Mouse (Mus musculus) CH12.LX (cell line): Measurements from ENCODE around the gene Csmd2. TPM values are rescaled to one million over a fixed set of nuclear protein-coding genes. Genes with fewer than 3 reads are reported as not detected.

Experiments used
- DNase-seq: peaks from one replicate; pipeline ENCODE4 v3.0.0-alpha.2; 2013; ENCODE audit errors: extremely low read depth
- H3K27ac ChIP-seq: 2 replicates; pipeline ENCODE4 v1.5.1; 2012; ENCODE audit warnings: low read depth, mild to moderate bottlenecking, control low read depth, moderate library complexity; ENCODE audit not compliant: insufficient read depth
- H3K27me3 ChIP-seq: replicated peaks from 2 replicates; pipeline ENCODE3; 2012; ENCODE audit warnings: inconsistent platforms
- H3K36me3 ChIP-seq, 2 experiments: replicated peaks in 1 of 2; 2 replicates each; pipeline versions ENCODE3 to v1.6.1; 2012; ENCODE audit warnings: inconsistent platforms in 1 of 2, low read length in 1 of 2, mild to moderate bottlenecking in 1 of 2, mixed read lengths in 1 of 2, moderate library complexity in 1 of 2; ENCODE audit not compliant: control insufficient read depth in 1 of 2, insufficient read depth in 1 of 2
- H3K4me1 ChIP-seq, 2 experiments: 2 replicates each; pipeline ENCODE4 v1.6.1; 2012; ENCODE audit warnings: inconsistent platforms in 1 of 2, moderate library complexity in 1 of 2; ENCODE audit not compliant: insufficient read depth in 2 of 2, control insufficient read depth in 1 of 2
- H3K4me2 ChIP-seq: 2 replicates; pipeline ENCODE4 v1.6.1; 2012; ENCODE audit warnings: low read depth, mild to moderate bottlenecking, control low read depth; ENCODE audit not compliant: poor library complexity, insufficient read depth, severe bottlenecking
- H3K4me3 ChIP-seq, 3 experiments: fragments of 150-350 bp in 1 of 3; sonication (generic) in 1 of 3; replicated peaks in 1 of 3; 2 replicates each; pipeline versions ENCODE3 to v1.5.1; 2011 to 2012; ENCODE audit warnings: low read depth in 2 of 3, low read length in 2 of 3, mild to moderate bottlenecking in 2 of 3, moderate library complexity in 2 of 3, control low read depth in 1 of 3, improper control_type of control experiment in 1 of 3, inconsistent platforms in 1 of 3, mixed read lengths in 1 of 3; ENCODE audit not compliant: poor library complexity in 1 of 3
- H3K79me2 ChIP-seq: replicated peaks from 2 replicates; pipeline ENCODE4 v1.6.1; 2012; ENCODE audit warnings: mild to moderate bottlenecking, moderate library complexity; ENCODE audit not compliant: control insufficient read depth, poor library complexity, insufficient read depth, severe bottlenecking; ENCODE audit errors: extremely low read depth
- H3K9ac ChIP-seq: 2 replicates; pipeline ENCODE4 v1.6.1; 2012; ENCODE audit warnings: low read depth, mild to moderate bottlenecking, control low read depth, moderate library complexity; ENCODE audit not compliant: insufficient read depth
- H3K9me3 ChIP-seq: replicated peaks from 2 replicates; pipeline ENCODE3; 2012; ENCODE audit warnings: low read length, inconsistent platforms, mixed read lengths
- BHLHE40 ChIP-seq: IDR thresholded peaks from 2 replicates; pipeline ENCODE4 v1.6.1; 2011; ENCODE audit warnings: mild to moderate bottlenecking, low read depth, low read length, improper control_type of control experiment
- CHD2 ChIP-seq: IDR thresholded peaks from 2 replicates; pipeline ENCODE4 v1.6.1; 2011; ENCODE audit warnings: low read length, improper control_type of control experiment
- GABPA ChIP-seq: IDR thresholded peaks from 2 replicates; pipeline ENCODE4 v1.6.1; 2012; ENCODE audit warnings: low read depth, low read length, improper control_type of control experiment, inconsistent platforms; ENCODE audit not compliant: insufficient replicate concordance
- HCFC1 ChIP-seq: IDR thresholded peaks from 2 replicates; pipeline ENCODE4 v1.6.1; 2012; ENCODE audit warnings: low read depth, mild to moderate bottlenecking, inconsistent platforms, low read length, improper control_type of control experiment
- KAT2A ChIP-seq: IDR thresholded peaks from 2 replicates; pipeline ENCODE4 v1.6.1; 2012; ENCODE audit warnings: low read length, improper control_type of control experiment, inconsistent platforms; ENCODE audit not compliant: insufficient replicate concordance
- MAX ChIP-seq: IDR thresholded peaks from 2 replicates; pipeline ENCODE4 v1.6.1; 2011; ENCODE audit warnings: low read length, improper control_type of control experiment
- MAZ ChIP-seq: IDR thresholded peaks from 2 replicates; pipeline ENCODE4 v1.6.1; 2012; ENCODE audit warnings: low read depth, mild to moderate bottlenecking, inconsistent platforms, low read length, improper control_type of control experiment, moderate library complexity
- MEF2A ChIP-seq: IDR thresholded peaks from 2 replicates; pipeline ENCODE4 v1.6.1; 2014; ENCODE audit warnings: low read depth, mild to moderate bottlenecking, inconsistent platforms, low read length, improper control_type of control experiment, borderline replicate concordance
- POLR2AphosphoS2 ChIP-seq: IDR thresholded peaks from 2 replicates; pipeline ENCODE4 v1.6.1; 2011; ENCODE audit warnings: low read depth, low read length, improper control_type of control experiment
- RAD21 ChIP-seq: IDR thresholded peaks from 2 replicates; pipeline ENCODE4 v1.6.1; 2011; ENCODE audit warnings: low read depth, mild to moderate bottlenecking, low read length, improper control_type of control experiment, moderate library complexity
- RCOR1 ChIP-seq: conservative IDR thresholded peaks from 2 replicates; pipeline ENCODE4 v1.6.1; 2012; ENCODE audit warnings: low read depth, mild to moderate bottlenecking, inconsistent platforms, low read length, improper control_type of control experiment
- SMC3 ChIP-seq: IDR thresholded peaks from 2 replicates; pipeline ENCODE4 v1.6.1; 2011; ENCODE audit warnings: low read depth, low read length, improper control_type of control experiment
- TBP ChIP-seq: conservative IDR thresholded peaks from 2 replicates; pipeline ENCODE4 v1.6.1; 2011; ENCODE audit warnings: low read depth, low read length, improper control_type of control experiment
- TCF12 ChIP-seq: IDR thresholded peaks from 2 replicates; pipeline ENCODE4 v1.6.1; 2014; ENCODE audit warnings: low read depth, mild to moderate bottlenecking, inconsistent platforms, low read length, improper control_type of control experiment
- USF2 ChIP-seq: conservative IDR thresholded peaks from 2 replicates; pipeline ENCODE4 v1.6.1; 2011; ENCODE audit warnings: low read depth, low read length, improper control_type of control experiment
- ZNF384 ChIP-seq: IDR thresholded peaks from 2 replicates; pipeline ENCODE4 v1.6.1; 2012; ENCODE audit warnings: low read depth, low read length, improper control_type of control experiment, inconsistent platforms
- dilution Hi-C: fragments of 300-500 bp; cut with MboI; formaldehyde crosslinking; loops from 2 replicates; pipeline ENCODE4 v1.14.3; 2020; ENCODE audit warnings: low sequenced_read_pairs; ENCODE audit not compliant: extremely low pct_unique_long_range_greater_than_20kb, extremely low pct_ligation_motif_present
- in situ Hi-C: fragments of 300-500 bp; cut with MboI; formaldehyde crosslinking; loops from 3 replicates; pipeline ENCODE4 v1.14.3; 2019; ENCODE audit warnings: low sequenced_read_pairs, low pct_ligation_motif_present, low pct_unique_long_range_greater_than_20kb, mixed read lengths
- polyA plus RNA-seq: library from polyadenylated mRNA; unstranded; fragments of >175 nt; gene quantifications from 2 replicates; pipeline ENCODE4 v1.2.1, GENCODE M21; 2012; ENCODE audit warnings: low read depth; ENCODE audit not compliant: insufficient read length
- total RNA-seq, 2 experiments: library from RNA; depleted of rRNA; stranded (reverse); fragments of 300-350 nt in 1 of 2; fragments of >200 nt in 1 of 2; gene quantifications; 2 replicates each; pipeline ENCODE4 v1.2.3; 2012 to 2014

Csmd2 gene
- total and polyA plus RNA-seq, 3 experiments: 0.08 to 0.80 TPM; not detected in 1

DNA sequence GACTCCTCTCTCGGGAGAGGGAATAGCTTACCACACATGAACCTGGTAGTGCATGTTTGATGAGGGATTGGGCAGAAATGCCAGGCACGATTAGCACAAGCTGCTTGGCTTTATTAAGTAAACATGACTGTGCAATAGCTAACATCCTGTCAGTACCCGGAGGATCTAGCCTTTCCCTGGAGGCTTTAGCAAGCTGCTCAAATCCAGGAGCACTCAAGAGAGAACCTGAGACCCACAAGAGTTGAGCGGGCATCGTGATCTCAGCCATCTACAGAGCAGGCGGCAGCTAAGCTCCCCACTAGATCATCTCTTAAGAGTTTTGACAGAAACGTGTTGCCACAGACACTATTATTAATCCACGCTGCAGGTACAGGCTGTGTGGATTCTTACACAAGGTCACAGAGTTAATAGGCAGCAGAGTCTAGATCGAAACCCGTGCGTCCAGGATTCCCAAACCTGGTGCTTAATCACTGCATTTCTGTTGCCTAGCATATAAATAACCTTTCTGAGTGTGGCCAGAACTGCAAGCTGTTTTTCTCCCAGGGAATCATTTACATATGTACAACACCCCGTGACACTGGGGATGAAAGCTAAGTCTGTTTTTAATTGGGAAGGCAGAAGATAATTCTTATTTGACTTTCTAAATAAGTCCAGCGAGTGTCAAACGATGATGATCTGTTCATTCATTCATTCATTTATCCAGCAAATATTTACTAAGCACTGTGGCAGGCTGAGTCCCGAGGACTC lies 458.0 kb downstream of the Csmd2 start:
- no peaks in the 10 kb centered on the region for H3K36me3 ChIP-seq
- no peak overlapping the region for H3K27ac ChIP-seq
- no peak for DNase-seq
- dilution Hi-C loops (no loop called here), in situ Hi-C loops (no loop called here)
- H3K9me3 ChIP-seq: no peaks in the 10 kb centered on the region
- H3K9ac ChIP-seq: no peak overlapping the region
- no peaks in the 10 kb centered on the region for H3K79me2 ChIP-seq
- no peak overlapping the region for H3K4me2 ChIP-seq
- no peak overlapping the region for H3K4me3 ChIP-seq
- peaks cover 36% of the 10 kb centered on the region for H3K27me3 ChIP-seq
- no peak for TF ChIP-seq POLR2AphosphoS2
- TF ChIP-seq TBP: no peak
- TF ChIP-seq ZNF384: no peak
- no peak for TF ChIP-seq KAT2A
- no peak for TF ChIP-seq USF2
- TF ChIP-seq RAD21: no peak
- no peak for TF ChIP-seq MAZ
- no peaks in the 10 kb centered on the region for H3K4me1 ChIP-seq

DNA sequence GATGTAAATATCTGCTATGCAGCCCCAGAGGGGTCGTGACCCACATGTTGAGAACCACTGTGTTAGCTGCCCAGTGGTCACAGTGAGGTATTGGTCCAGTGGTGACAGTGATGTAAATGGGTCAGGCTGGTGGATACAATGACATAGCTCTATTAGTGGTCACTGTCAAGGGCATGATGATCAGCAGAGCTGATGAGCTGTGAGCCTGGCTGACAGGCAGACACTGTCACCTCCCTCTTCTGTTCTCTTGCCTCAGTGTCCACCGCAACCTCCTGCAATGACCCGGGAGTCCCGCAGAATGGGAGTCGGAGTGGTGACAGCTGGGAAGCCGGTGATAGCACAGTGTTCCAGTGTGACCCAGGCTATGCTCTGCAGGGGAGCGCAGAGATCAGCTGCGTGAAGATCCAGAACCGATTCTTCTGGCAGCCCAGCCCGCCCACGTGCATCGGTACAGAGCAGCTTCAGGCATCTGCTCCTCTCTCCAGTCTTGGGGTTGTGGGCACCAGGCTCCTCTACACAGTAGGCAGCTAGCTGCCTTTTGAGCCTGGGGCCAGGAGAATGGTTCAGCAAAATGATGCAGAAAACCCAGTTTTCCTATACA lies 461.3 kb downstream of the Csmd2 start:
- Histone ChIP-seq H3K9ac (no peak overlapping the region), H3K79me2 (no peaks in the 10 kb centered on the region), H3K36me3 (no peaks in the 10 kb centered on the region), H3K27ac (no peak overlapping the region), H3K4me1 (no peaks in the 10 kb centered on the region), H3K4me2 (no peak overlapping the region), H3K9me3 (no peaks in the 10 kb centered on the region), H3K4me3 (no peak overlapping the region), H3K27me3 (peaks cover 36% of the 10 kb centered on the region)
- DNase-seq: no peak
- in situ Hi-C loops (no loop called here), dilution Hi-C loops (no loop called here)
- TF ChIP-seq BHLHE40 (no peak), MAX (no peak), SMC3 (no peak), MEF2A (no peak), HCFC1 (no peak), TCF12 (no peak), RCOR1 (no peak), GABPA (no peak), CHD2 (no peak)
